In genomic region chr4:135868996-135869395, GRCm38 (mm10) we compare ENCODE assay signal across 9 mouse cellular contexts. TPM values are rescaled to one million over a fixed set of nuclear protein-coding genes. Genes with fewer than 3 reads are reported as not detected.
DNase-seq lines count a peak whose midpoint lies in the region; ATAC-seq and TF ChIP-seq lines count a peak whose summit lies in the region.
"Had no signal": no experiment of that assay in that cellular context is flagged by ENCODE, and none has a peak within 500 bp of the region (broad histone marks: within the 10 kb centered on the region; RNA-seq: fewer than 3 reads in every experiment).

No protein-coding gene starts in this region.

- no peak for DNase-seq in heart, postnatal 0 days (ENCODE audit: low spot score)
- DNase-seq in heart, postnatal 25 days (ENCODE audit: low spot score) = no peak
- peak; percentile 10 for DNase-seq in midbrain, embryonic 10.5 days (ENCODE audit: low spot score)
- no peak for DNase-seq in midbrain, postnatal 0 days (ENCODE audit: low spot score)
- DNase-seq in yolk sac, embryonic 10.5 days (ENCODE audit: low spot score) = no peak
- no peak for DNase-seq in frontal cortex, postnatal 14 days (ENCODE audit: low spot score in 2 of 2)

- H3K9me3 ChIP-seq in heart, postnatal 0 days (replicated peaks; ENCODE audit: control insufficient read depth, low read length) = no peaks in the 10 kb centered on the region
- H3K9me3 ChIP-seq in midbrain, embryonic 10.5 days (replicated peaks) = no peaks in the 10 kb centered on the region
- H3K9me3 ChIP-seq in midbrain, postnatal 0 days (ENCODE audit: low read length) = no peaks in the 10 kb centered on the region
- H3K9me3 ChIP-seq in stomach, embryonic 14.5 days (ENCODE audit: control insufficient read depth, low read depth, low read length) = no peaks in the 10 kb centered on the region

- intact Hi-C loops in heart, postnatal 25 days (cut with DNase I) = no loop called here

- TF ChIP-seq POLR2A in bone marrow macrophage, adult 2 months (IDR thresholded peaks at IDR 0.05; ENCODE audit: borderline replicate concordance, low read depth, low read length) = no peak

- no peak overlapping the region for H3K4me2 ChIP-seq in heart, postnatal 0 days (ENCODE audit: low read depth, low read length)
- no peak overlapping the region for H3K4me2 ChIP-seq in midbrain, postnatal 0 days (ENCODE audit: low read depth, low read length, poor library complexity, severe bottlenecking)
- H3K4me2 ChIP-seq in stomach, embryonic 14.5 days (replicated peaks; ENCODE audit: low read depth, low read length) = no peak overlapping the region

- H3K4me3 ChIP-seq in heart, postnatal 0 days (ENCODE audit: low read depth, low read length) = no peak overlapping the region
- H3K4me3 ChIP-seq in midbrain, embryonic 10.5 days = no peak overlapping the region
- no peak overlapping the region for H3K4me3 ChIP-seq in midbrain, postnatal 0 days (ENCODE audit: low read depth, low read length)
- no peak overlapping the region for H3K4me3 ChIP-seq in bone marrow macrophage, adult 2 months (ENCODE audit: insufficient read depth, low read length)
- no peak overlapping the region for H3K4me3 ChIP-seq in stomach, embryonic 14.5 days (ENCODE audit: low read depth, low read length)

- 46% methylated on average over 2 of the region's 2 CpGs for WGBS in heart, postnatal 0 days
- WGBS in midbrain, embryonic 10.5 days = 81% methylated on average over 2 of the region's 2 CpGs
- 61% methylated on average over 2 of the region's 2 CpGs for WGBS in midbrain, postnatal 0 days
- WGBS in stomach, embryonic 14.5 days = 43% methylated on average over 2 of the region's 2 CpGs

- no peaks in the 10 kb centered on the region for H3K27me3 ChIP-seq in heart, postnatal 0 days (ENCODE audit: control insufficient read depth, insufficient read depth, low read length)
- H3K27me3 ChIP-seq in midbrain, embryonic 10.5 days (ENCODE audit: low read depth, poor library complexity, severe bottlenecking) = no peaks in the 10 kb centered on the region
- no peaks in the 10 kb centered on the region for H3K27me3 ChIP-seq in midbrain, postnatal 0 days (ENCODE audit: insufficient read depth, low read length)
- H3K27me3 ChIP-seq in stomach, embryonic 14.5 days (ENCODE audit: control insufficient read depth, insufficient read depth, low read length) = no peaks in the 10 kb centered on the region

- TF ChIP-seq CTCF in heart, postnatal 0 days (IDR thresholded peaks at IDR 0.05; ENCODE audit: low read depth) = no peak
- no peak for TF ChIP-seq CTCF in midbrain, postnatal 0 days (IDR thresholded peaks at IDR 0.05)
- TF ChIP-seq CTCF in bone marrow macrophage, adult 2 months (IDR thresholded peaks at IDR 0.05; ENCODE audit: low read depth, low read length) = no peak

- H3K27ac ChIP-seq in heart, postnatal 0 days (ENCODE audit: low read depth) = peak overlapping the region; percentile 53
- H3K27ac ChIP-seq in midbrain, embryonic 10.5 days (replicated peaks) = no peak overlapping the region
- no peak overlapping the region for H3K27ac ChIP-seq in midbrain, postnatal 0 days (ENCODE audit: low read depth, low read length)
- H3K27ac ChIP-seq in bone marrow macrophage, adult 2 months (ENCODE audit: insufficient read depth, low read depth, low read length) = peak overlapping the region; percentile 33
- H3K27ac ChIP-seq in stomach, embryonic 14.5 days (ENCODE audit: low read length) = peak overlapping the region; percentile 13; the same call in 1 of the 2 replicates

- peaks cover 34% of the 10 kb centered on the region for H3K36me3 ChIP-seq in heart, postnatal 0 days (replicated peaks; ENCODE audit: control insufficient read depth, insufficient read depth, low read length)
- H3K36me3 ChIP-seq in midbrain, embryonic 10.5 days = peaks cover 68% of the 10 kb centered on the region
- H3K36me3 ChIP-seq in midbrain, postnatal 0 days (ENCODE audit: insufficient read depth, low read length) = 0 out of 2 replicates have a peak, but pooled peaks cover 3% of the 10 kb centered on the region
- peaks cover 21% of the 10 kb centered on the region for H3K36me3 ChIP-seq in stomach, embryonic 14.5 days (ENCODE audit: control insufficient read depth, insufficient read depth, low read length)

- no peak for ATAC-seq in heart, postnatal 0 days (ENCODE audit: insufficient read depth, low read depth)
- no peak for ATAC-seq in midbrain, postnatal 0 days (ENCODE audit: low FRiP score)
- no peak for ATAC-seq in stomach, embryonic 14.5 days (ENCODE audit: insufficient number of reproducible peaks, insufficient read depth, low FRiP score, low read depth)

- TF ChIP-seq EP300 in heart, postnatal 0 days (IDR thresholded peaks at IDR 0.05; ENCODE audit: low read depth) = no peak

- no peak overlapping the region for H3K9ac ChIP-seq in heart, postnatal 0 days (replicated peaks; ENCODE audit: low read depth, low read length)
- H3K9ac ChIP-seq in midbrain, postnatal 0 days (replicated peaks; ENCODE audit: low read length, poor library complexity, severe bottlenecking) = no peak overlapping the region
- H3K9ac ChIP-seq in stomach, embryonic 14.5 days (replicated peaks; ENCODE audit: low read depth, low read length) = no peak overlapping the region

- H3K4me1 ChIP-seq in heart, postnatal 0 days (ENCODE audit: control insufficient read depth, insufficient read depth) = peaks cover 30% of the 10 kb centered on the region
- peaks cover 34% of the 10 kb centered on the region for H3K4me1 ChIP-seq in midbrain, embryonic 10.5 days
- peaks cover 7% of the 10 kb centered on the region; the same call in 1 of the 2 replicates for H3K4me1 ChIP-seq in midbrain, postnatal 0 days (ENCODE audit: insufficient read depth, low read length)
- H3K4me1 ChIP-seq in bone marrow macrophage, adult 2 months (ENCODE audit: control insufficient read depth, insufficient read depth, low read length) = peaks cover 6% of the 10 kb centered on the region
- H3K4me1 ChIP-seq in stomach, embryonic 14.5 days (ENCODE audit: control insufficient read depth, insufficient read depth, low read length) = peaks cover 13% of the 10 kb centered on the region; the same call in 1 of the 2 replicates

RNA-seq across cellular contexts. Expression of gene Pnrc2, which starts 4.7 kb away (rescaled TPM):
- total RNA-seq in heart, postnatal 0 days (2014; rRNA removed; ENCODE audit: low replicate concordance) = 78.7 and 80.8 TPM in 2 replicates
- polyA plus RNA-seq in heart, postnatal 0 days (2015; fragmentation: Nextera tagmentation; extraction: Ambion mirVana) = 107 and 111 TPM in 2 replicates
- 10 to 100 TPM; 57.7 to 67.0 TPM for total RNA-seq in heart, postnatal 25 days (2021)
- polyA plus RNA-seq in midbrain, embryonic 10.5 days (2016; fragmentation: Nextera tagmentation; extraction: Ambion mirVana) = 216 and 225 TPM in 2 replicates
- total RNA-seq in midbrain, postnatal 0 days (2014; rRNA removed) = 52.6 and 64.4 TPM in 2 replicates
- 67.6 and 72.6 TPM in 2 replicates for polyA plus RNA-seq in midbrain, postnatal 0 days (2015; fragmentation: Nextera tagmentation; extraction: Ambion mirVana)
- polyA plus RNA-seq in bone marrow macrophage, adult 2 months (2012; ENCODE audit: insufficient read depth, insufficient read length, missing spikeins) = 126 and 135 TPM in 2 replicates
- 172 and 189 TPM in 2 replicates for polyA plus RNA-seq in stomach, embryonic 14.5 days (2014; fragmentation: Nextera tagmentation; extraction: Ambion mirVana)

RNA-seq across cellular contexts. Expression of gene Srsf10, which starts 13.4 kb away (rescaled TPM):
- total RNA-seq in heart, postnatal 0 days (2014; rRNA removed; ENCODE audit: low replicate concordance) = 51.8 and 63.6 TPM in 2 replicates
- polyA plus RNA-seq in heart, postnatal 0 days (2015; fragmentation: Nextera tagmentation; extraction: Ambion mirVana) = 97.0 and 102 TPM in 2 replicates
- 10 to 100 TPM; 41.7 to 47.7 TPM for total RNA-seq in heart, postnatal 25 days (2021)
- 368 and 383 TPM in 2 replicates for polyA plus RNA-seq in midbrain, embryonic 10.5 days (2016; fragmentation: Nextera tagmentation; extraction: Ambion mirVana)
- total RNA-seq in midbrain, postnatal 0 days (2014; rRNA removed) = 66.6 and 92.7 TPM in 2 replicates
- polyA plus RNA-seq in midbrain, postnatal 0 days (2015; fragmentation: Nextera tagmentation; extraction: Ambion mirVana) = 134 and 155 TPM in 2 replicates
- polyA plus RNA-seq in bone marrow macrophage, adult 2 months (2012; ENCODE audit: insufficient read depth, insufficient read length, missing spikeins) = 82.1 and 98.0 TPM in 2 replicates
- polyA plus RNA-seq in stomach, embryonic 14.5 days (2014; fragmentation: Nextera tagmentation; extraction: Ambion mirVana) = 297 and 298 TPM in 2 replicates

RNA-seq across cellular contexts. Expression of gene Cnr2, which starts 26.2 kb away (rescaled TPM):
- total RNA-seq in heart, postnatal 0 days (2014; rRNA removed; ENCODE audit: low replicate concordance) = 0.15 and 0.27 TPM in 2 replicates
- polyA plus RNA-seq in heart, postnatal 0 days (2015; fragmentation: Nextera tagmentation; extraction: Ambion mirVana) = 0.36 and 0.44 TPM in 2 replicates
- under 1 TPM; 0.34 to 0.36 TPM for total RNA-seq in heart, postnatal 25 days (2021)
- 0.46 and 0.60 TPM in 2 replicates for polyA plus RNA-seq in midbrain, embryonic 10.5 days (2016; fragmentation: Nextera tagmentation; extraction: Ambion mirVana)
- total RNA-seq in midbrain, postnatal 0 days (2014; rRNA removed) = 0.19 and 0.55 TPM in 2 replicates
- polyA plus RNA-seq in midbrain, postnatal 0 days (2015; fragmentation: Nextera tagmentation; extraction: Ambion mirVana) = 0.04 and 0.17 TPM in 2 replicates
- polyA plus RNA-seq in bone marrow macrophage, adult 2 months (2012; ENCODE audit: insufficient read depth, insufficient read length, missing spikeins) = 17.3 and 18.8 TPM in 2 replicates
- polyA plus RNA-seq in stomach, embryonic 14.5 days (2014; fragmentation: Nextera tagmentation; extraction: Ambion mirVana) = 0.38 and 0.39 TPM in 2 replicates
- total RNA-seq: left cerebral cortex, adult 18-20 months had no signal

RNA-seq across cellular contexts. Expression of gene Fuca1, which starts 51.5 kb away (rescaled TPM):
- total RNA-seq in heart, postnatal 0 days (2014; rRNA removed; ENCODE audit: low replicate concordance) = 24.3 and 30.3 TPM in 2 replicates
- polyA plus RNA-seq in heart, postnatal 0 days (2015; fragmentation: Nextera tagmentation; extraction: Ambion mirVana) = 48.4 and 50.4 TPM in 2 replicates
- 10 to 100 TPM; 27.4 to 29.0 TPM for total RNA-seq in heart, postnatal 25 days (2021)
- 54.0 and 63.7 TPM in 2 replicates for polyA plus RNA-seq in midbrain, embryonic 10.5 days (2016; fragmentation: Nextera tagmentation; extraction: Ambion mirVana)
- 37.8 and 38.8 TPM in 2 replicates for total RNA-seq in midbrain, postnatal 0 days (2014; rRNA removed)
- 92.7 and 93.7 TPM in 2 replicates for polyA plus RNA-seq in midbrain, postnatal 0 days (2015; fragmentation: Nextera tagmentation; extraction: Ambion mirVana)
- polyA plus RNA-seq in bone marrow macrophage, adult 2 months (2012; ENCODE audit: insufficient read depth, insufficient read length, missing spikeins) = 418 and 432 TPM in 2 replicates
- polyA plus RNA-seq in stomach, embryonic 14.5 days (2014; fragmentation: Nextera tagmentation; extraction: Ambion mirVana) = 87.7 and 93.3 TPM in 2 replicates

Comparison
In these comparisons a context has a peak if more than half of its experiments do, and no peak if none do; other contexts are left out.
1. H3K27ac ChIP-seq: peak in heart, postnatal 0 days (single experiment), bone marrow macrophage, adult 2 months (single experiment) and stomach, embryonic 14.5 days (single experiment); none in midbrain, embryonic 10.5 days (single experiment) and midbrain, postnatal 0 days (single experiment).
2. RNA of gene Cnr2, which starts 26.2 kb away (polyA plus RNA-seq): 17.3 to 18.8 TPM in bone marrow macrophage, adult 2 months; 0.46 to 0.60 TPM in midbrain, embryonic 10.5 days, 0.38 to 0.39 TPM in stomach, embryonic 14.5 days, 0.36 to 0.44 TPM in heart, postnatal 0 days and 0.04 to 0.17 TPM in midbrain, postnatal 0 days; every median in the first group is over 10 times any median in the second.